Mouse (Mus musculus): Measurements from ENCODE around the gene Nln.

- TF ChIP-seq POLR2A (IDR thresholded peaks at IDR 0.05; ENCODE audit: low read depth, low read length) (no peak), CTCF (IDR thresholded peaks at IDR 0.05; ENCODE audit: extremely low read depth, insufficient read length, insufficient replicate concordance, low read depth, low read length) (no peak)
Measured at GRCm38 (mm10) chr13:104026525-104026924, 82.9 kb downstream of the Nln start.
